Mouse (Mus musculus) ovary, adult 18-20 months (tissue): ENCODE data around the gene Inpp4a.

ENCODE experiments used
- DNase-seq: peaks from one replicate; pipeline ENCODE4 v3.0.0; 2022; ENCODE audit warnings: low spot score, mixed read lengths

Inpp4a gene

GRCm38 (mm10) chr1:37415394-37415793 lies 115.7 kb downstream of the Inpp4a start:
- DNase-seq, result no peak

DNA sequence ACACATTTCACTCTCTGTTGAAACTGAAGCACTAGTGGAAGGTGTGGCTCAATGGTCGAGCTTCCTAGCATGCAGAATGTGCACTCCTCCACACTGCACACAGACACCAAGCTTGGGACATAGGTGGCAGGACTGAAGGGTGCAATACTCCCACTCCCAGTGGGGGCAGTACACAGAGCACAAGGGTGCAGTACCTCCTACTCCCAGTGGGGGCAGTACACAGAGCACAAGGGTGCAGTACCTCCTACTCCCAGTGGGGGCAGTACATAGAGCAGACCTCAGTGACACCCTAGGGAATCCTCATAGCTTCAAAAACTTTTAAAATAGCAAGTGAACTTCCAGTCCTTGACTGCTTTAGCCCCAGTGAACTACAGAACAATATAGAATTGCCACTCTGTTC lies 119.8 kb downstream of the Inpp4a start:
- DNase-seq, result no peak

DNA sequence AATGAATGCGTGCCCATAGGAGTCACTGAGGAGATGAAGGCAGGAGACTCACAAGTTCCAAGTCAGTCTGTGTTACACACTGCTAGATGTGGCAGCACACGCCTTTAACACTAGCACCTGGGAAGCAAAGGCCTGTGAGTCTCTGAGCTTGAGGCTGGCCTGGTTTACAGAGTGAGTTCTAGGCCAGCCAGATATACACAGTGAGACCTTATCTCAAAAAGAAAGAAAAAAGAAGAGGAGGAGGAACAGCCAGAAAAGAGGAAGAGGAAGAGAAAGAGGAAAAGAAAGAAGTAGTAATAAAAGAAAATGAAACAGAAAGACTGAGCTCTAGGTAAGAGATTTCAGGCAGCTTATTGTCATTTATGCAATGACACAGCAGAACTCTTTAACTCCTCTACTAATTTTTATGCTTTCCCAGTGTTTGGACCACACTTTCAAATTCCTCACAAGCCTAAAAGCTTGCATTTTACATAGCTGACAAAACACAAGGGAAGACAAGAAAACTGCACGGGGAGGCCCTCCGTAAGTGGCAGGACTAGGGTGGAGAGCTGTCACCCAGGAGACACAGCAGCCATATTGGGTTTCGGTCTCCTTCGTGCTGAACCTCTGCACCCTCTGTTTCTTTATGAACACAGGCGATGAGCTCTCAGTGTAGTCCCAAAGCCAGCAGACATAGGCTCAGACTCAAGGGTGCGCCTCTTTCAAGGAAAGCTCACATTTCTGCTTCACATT lies 127.6 kb downstream of the Inpp4a start:
- no peak for DNase-seq

DNA sequence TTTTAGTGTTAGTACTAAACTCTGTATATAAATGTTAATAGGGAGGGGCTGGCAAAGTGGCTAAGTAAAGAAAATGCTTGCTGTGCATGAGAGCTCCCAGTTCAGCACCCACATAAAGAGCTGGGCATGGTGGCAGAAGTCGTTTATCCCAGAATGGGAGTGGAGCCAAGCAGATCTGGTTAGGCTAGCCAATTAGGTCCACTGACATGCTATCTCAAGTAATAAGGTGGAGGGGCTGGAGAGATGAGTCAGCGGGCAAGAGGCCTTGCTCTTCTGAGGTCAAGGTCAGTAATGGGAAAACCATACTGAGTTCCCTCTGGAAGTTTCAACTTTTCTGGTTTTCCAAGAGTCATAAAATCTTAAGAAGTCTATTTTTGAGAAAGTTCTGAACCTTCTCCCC lies 129.2 kb downstream of the Inpp4a start:
- DNase-seq, result no peak

DNA sequence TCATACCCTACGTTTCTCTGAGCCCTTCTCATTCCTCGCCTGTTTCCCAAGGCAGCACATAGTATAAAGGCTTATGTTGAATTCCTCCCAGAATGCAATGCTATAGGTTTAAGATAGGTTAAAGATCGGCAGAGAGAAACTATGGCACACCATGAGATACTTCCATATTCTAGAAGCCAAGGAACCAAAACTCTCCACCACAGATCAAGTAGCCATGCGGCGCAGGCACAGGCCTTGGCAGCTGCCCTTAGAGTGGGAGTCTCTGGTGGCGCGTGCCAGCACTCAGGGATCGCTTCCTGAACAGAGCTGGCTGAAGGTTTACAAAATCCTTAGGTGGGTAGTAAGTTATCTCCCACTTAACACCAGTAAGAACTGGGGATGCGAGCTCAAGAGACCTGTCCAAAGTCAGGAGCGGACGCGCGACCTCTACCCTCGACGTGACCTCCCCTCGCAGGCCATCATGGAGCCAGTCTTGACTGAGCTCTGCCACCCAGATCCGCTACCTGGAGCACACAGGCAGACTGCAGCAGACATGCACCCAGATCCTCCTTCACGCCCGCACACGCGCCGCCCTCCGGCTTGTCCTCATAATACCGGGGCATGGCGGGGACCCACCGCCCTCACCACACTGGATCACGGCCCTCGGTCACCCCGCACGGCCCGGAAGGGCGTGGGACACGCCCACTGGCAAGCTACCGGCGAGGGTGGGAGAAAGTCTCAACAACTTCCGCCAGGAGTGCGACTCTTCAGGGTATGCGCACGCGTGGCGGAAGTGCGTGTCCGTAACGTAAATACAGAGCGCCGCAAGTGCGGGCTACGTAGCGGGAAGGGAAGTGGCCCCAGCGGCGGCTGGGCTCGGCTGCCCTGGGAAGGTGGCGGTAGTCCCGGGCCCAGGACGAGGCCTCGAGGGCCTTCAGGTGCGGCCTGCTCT lies 130.0 kb downstream of the Inpp4a start, which contains the start of the genes Coa5 and Unc50:
TSS of gene Coa5 (minus strand) at position 738 of the 931 bp plus-strand sequence.
TSS of gene Unc50 (plus strand) at position 774 of the 931 bp plus-strand sequence.
- peak; percentile 92 for DNase-seq

GRCm38 (mm10) chr1:37430297-37430840 lies 130.7 kb downstream of the Inpp4a start:
- no peak for DNase-seq

GRCm38 (mm10) chr1:37436419-37436818 lies 136.8 kb downstream of the Inpp4a start:
- no peak for DNase-seq

DNA sequence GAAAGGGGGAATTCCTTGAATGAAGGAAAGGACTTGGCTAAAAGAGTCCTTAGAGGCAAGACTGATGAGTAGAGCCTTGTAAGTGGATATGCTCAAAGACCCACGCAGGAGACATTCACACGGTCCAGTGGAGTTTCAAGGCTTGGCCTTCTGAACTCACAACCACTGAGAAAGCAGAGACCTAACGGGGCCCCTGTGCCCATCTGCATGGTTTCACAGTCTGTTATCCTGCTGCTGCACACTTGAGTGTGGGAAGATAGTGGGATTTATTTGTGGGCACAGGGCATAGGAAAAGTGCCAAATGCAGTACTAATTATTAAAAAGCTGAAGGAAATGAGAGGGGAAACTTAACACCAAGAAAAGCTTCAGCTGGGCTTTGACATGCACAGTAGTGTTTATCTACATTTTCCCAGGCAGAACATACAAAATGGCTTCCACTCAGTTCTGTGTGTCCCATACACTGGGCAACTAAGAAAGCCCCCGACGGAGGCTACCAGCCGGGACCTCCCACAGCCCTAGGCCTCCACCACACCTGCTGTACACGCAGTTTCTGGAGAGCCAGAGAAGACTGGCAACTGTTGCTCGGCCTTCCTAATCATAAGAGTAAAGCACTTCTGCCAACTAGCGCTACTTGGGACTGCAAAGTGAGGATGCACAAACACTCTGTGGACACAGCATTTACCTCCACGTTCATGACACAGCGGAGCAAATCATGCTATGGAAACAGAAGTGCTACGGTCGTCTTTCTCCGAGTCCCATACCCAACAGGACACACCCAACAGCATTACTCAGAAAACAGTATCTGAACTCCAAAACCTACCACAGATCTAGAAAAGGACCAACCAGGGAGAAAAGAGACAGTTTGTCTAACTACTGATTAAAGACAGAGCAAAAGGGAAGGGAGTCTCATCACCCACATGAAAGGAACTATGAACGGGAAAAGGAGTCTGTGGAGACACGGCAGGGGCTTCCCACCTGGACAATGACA lies 143.5 kb downstream of the Inpp4a start:
- no peak for DNase-seq

DNA sequence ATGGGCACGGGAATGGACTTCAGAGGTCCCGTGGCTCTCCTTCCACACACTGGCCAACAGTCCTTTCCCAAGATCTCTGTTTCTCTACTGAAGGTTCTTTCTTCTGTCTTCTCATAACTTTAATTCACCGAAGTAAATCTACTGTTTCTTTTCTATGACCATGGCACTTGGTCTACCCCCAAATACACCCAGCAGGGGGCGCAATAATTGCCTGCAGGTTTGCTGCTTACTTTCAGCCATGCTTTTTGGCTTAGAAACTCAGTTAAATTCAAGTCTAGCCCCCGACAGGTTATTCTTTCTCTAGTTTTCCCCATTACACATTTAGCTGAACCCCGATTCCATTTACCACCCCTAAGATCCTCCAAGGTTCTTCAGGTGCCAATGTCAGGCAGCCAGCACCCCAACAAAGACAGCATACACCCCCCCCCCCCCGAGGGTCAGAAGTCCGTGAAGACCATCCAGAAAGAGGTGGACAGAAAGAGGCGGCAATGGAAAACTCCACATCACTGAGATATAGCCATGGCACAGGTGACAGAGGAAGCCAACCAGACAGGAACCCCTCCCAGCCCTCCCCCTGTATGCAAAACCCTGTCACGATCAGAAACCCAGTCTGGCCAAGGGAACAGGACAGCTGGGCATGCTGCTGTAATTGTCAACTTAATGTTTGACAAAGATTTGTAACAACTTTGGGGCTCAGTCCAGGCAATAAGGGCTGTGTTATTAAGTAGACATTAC lies 148.9 kb downstream of the Inpp4a start:
- no peak for DNase-seq

DNA sequence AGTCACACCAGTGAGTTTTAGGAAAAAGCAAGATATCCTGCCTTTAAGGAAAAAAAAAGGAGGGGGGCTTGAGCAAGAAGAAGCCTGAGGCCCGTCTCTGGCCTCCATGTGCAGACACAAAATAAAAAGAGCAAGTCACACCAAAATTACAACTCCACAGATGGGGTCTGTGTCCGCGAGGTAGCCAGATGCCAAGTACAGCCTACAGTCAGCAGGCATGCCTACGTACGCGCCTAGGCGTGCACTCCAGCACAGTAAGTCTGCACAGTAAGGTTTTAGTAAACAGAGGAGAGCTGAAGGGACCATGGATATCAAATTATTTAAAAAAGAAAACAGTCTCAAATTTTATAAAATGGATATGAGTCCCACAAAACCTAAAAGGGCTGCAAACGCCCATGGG lies 151.6 kb downstream of the Inpp4a start:
- DNase-seq, result no peak

DNA sequence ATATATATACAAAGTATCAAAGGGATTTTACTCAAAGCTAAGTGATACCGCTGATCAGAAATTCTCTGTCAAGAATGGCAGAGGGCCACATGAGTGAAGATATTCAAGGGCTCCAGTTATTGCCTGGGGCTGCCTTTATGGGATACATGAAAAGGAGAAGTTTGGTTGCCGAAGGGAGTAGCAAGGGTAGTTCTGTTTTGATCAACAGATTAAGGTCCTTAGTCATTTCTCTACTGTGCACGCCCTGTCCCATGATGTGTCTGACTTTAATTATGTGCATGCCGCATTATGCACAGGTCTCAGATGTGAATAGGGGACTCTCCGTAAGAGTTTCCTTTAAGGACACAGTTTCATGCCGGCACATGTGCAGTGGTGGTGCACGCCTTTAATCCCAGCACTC lies 157.9 kb downstream of the Inpp4a start:
- DNase-seq, result no peak
